Mouse (Mus musculus): ENCODE results near the gene Gm14180.

DNA sequence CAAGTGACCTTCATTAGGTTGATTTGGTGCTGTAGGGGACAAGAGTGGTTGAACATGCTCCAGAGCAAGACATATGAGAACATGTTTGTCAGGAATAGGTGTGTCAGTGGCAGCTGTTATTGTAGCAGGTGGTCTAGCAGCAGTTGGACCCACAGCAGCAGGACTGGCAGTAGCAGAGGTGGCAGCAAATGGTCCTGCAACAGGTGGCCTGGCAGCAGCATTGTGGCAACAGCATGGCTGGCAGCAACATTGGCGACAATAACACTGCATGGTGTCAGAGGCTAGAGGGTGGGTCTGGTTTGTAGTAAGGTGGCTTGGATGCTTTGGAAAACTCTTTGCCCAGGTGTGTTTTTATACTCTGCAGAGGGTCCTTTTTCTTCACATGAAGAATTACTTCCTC is 15.3 kb downstream of the Gm14180 start:
- TF ChIP-seq POLR2A (IDR thresholded peaks at IDR 0.05; ENCODE audit: borderline replicate concordance, insufficient read depth, low read length) (no peak), CTCF (IDR thresholded peaks at IDR 0.05; ENCODE audit: borderline replicate concordance, insufficient read depth, low read depth, low read length) (no peak)

Measured in cerebellum, adult 2 months (tissue).